17 mouse cellular contexts compared by ENCODE assay signal in the genomic region with DNA sequence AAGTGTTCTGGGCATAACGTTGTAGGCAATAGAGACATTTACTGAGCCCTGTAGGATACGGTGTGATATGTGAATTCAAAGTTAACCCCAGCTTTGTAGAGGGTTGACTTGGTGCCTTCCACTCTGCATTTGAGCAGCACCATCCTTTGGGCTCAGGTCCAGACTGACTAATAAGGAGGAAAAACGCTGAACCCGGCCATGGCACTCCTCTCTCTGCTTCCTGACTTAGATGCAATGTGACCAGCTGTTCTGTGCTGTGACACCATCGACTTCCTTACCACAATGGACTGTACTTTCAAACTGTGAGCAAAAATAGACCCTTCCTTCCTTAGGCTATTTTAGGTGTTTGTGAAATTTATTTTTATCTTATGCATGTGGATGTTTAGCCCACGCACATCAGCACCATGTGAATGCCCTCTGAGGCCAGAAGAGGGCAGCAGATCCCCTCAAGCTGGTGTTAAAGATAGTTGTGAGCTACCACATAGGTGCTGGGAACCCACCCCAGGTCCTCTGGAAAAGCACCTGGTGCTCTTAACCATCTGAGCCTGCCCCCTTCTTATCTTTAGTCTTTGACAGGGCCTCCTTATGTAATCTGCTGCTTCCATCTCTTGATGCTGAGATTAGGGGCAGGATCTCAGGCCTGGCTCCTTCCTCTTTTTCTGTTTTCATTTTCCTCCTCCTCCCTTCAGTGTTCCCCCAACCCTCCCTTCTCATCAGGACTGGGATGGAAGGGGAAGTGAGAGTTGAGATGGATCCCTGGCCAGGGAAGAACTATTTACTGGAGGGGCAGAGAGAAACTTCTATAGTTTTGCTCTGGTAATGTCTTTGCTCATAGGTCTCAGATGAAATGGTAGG. TPM values are rescaled to one million over a fixed set of nuclear protein-coding genes. Genes with fewer than 3 reads are reported as not detected.
DNase-seq lines count a peak whose midpoint lies in the region; ATAC-seq and TF ChIP-seq lines count a peak whose summit lies in the region.
"Had no signal": no experiment of that assay in that cellular context is flagged by ENCODE, and none has a peak within 500 bp of the region (broad histone marks: within the 10 kb centered on the region; RNA-seq: fewer than 3 reads in every experiment).

No protein-coding gene starts in this region.

- in situ Hi-C loops in Patski (cut with MboI; ENCODE audit: low pct_unique_long_range_greater_than_20kb), result no loop called here

- ATAC-seq in Patski, result no peak
- ATAC-seq: activated CD4-positive, CD25-positive, alpha-beta regulatory T cell, adult 4 months had no signal

- POLR2A ChIA-PET in Patski (lab: Charles Lee), result interaction anchor here (0.8 kb wide), 1 partner anchor 81 kb away, joined by 4 read pairs; no protein-coding TSS in a partner anchor

- CTCF ChIA-PET in Patski (lab: Charles Lee), result interaction anchor here (0.9 kb wide), 1 partner anchor 485 kb away, joined by 4 read pairs; no protein-coding TSS in a partner anchor

- H3K27ac ChIP-seq in layer of hippocampus, adult 2 months, result no peak overlapping the region
- H3K27ac ChIP-seq: embryonic facial prominence, embryonic 12.5 days; forebrain, embryonic 10.5 days; hindbrain, embryonic 14.5 days; lung, embryonic 15.5 days had no signal

- no peak overlapping the region for H3K4me3 ChIP-seq in layer of hippocampus, adult 2 months
- H3K4me3 ChIP-seq in myocyte, result no peak overlapping the region
- H3K4me3 ChIP-seq: embryonic facial prominence, embryonic 12.5 days; forebrain, embryonic 10.5 days; lung, embryonic 15.5 days had no signal

- H3K27me3 ChIP-seq in Patski, result no peaks in the 10 kb centered on the region
- H3K27me3 ChIP-seq in myocyte (ENCODE audit: control insufficient read depth, insufficient read depth, insufficient read length), result no peaks in the 10 kb centered on the region
- H3K27me3 ChIP-seq: embryonic facial prominence, embryonic 12.5 days had no signal

- no peaks in the 10 kb centered on the region for H3K79me2 ChIP-seq in myocyte (ENCODE audit: control insufficient read depth, insufficient read depth)

- H3ac ChIP-seq in myocyte (ENCODE audit: control insufficient read depth, insufficient read length), result no peak overlapping the region

- TF ChIP-seq POLR2A in myocyte (IDR thresholded peaks at IDR 0.05; ENCODE audit: insufficient read length, low read depth), result no peak

- no peaks in the 10 kb centered on the region for H3K36me3 ChIP-seq in myocyte (ENCODE audit: control insufficient read depth, insufficient read depth)
- H3K36me3 ChIP-seq: embryonic facial prominence, embryonic 12.5 days; forebrain, embryonic 10.5 days; G1E; lung, embryonic 15.5 days had no signal

- peak; percentile 93 for DNase-seq in heart, adult 11 months
- DNase-seq in heart, adult 8-10 months (ENCODE audit: low spot score), result no peak
- DNase-seq in layer of hippocampus, adult 2 months (ENCODE audit: low spot score in 2 of 2), result no peak
- DNase-seq in layer of hippocampus, postnatal 25 days (ENCODE audit: extremely low spot score in 1 of 2, low spot score in 1 of 2), result no peak
- no peak for DNase-seq in Patski (ENCODE audit: low read depth, low spot score)
- no peak for DNase-seq in layer of hippocampus, postnatal 14 days (ENCODE audit: low spot score in 2 of 2)
- DNase-seq in adrenal gland, adult 18-20 months (ENCODE audit: low spot score in 2 of 2), result no peak
- DNase-seq: cerebellum, postnatal 10 days; spleen, adult 18-20 months had no signal

- peak; percentile 43 for TF ChIP-seq CTCF in layer of hippocampus, adult 2 months (conservative IDR thresholded peaks at IDR 0.05)
- peak; percentile 14 for TF ChIP-seq CTCF in Patski (IDR thresholded peaks at IDR 0.05)

- no peak overlapping the region for H3K4me2 ChIP-seq in myocyte (ENCODE audit: low read depth)
- H3K4me2 ChIP-seq: embryonic facial prominence, embryonic 12.5 days; hindbrain, embryonic 14.5 days; lung, embryonic 15.5 days; midbrain, embryonic 11.5 days had no signal

TF ChIP-seq in myocyte, 11 proteins besides CTCF, POLR2A, EP300 and RAD21:
- TF ChIP-seq TCF12 (IDR thresholded peaks at IDR 0.05; ENCODE audit: insufficient read depth, poor library complexity, severe bottlenecking) (no peak), CEBPB (IDR thresholded peaks at IDR 0.05; ENCODE audit: insufficient read depth, poor library complexity, severe bottlenecking) (no peak), POLR2AphosphoS2 (IDR thresholded peaks at IDR 0.05; ENCODE audit: insufficient read length, low read depth) (no peak), MYOD1 (IDR thresholded peaks at IDR 0.05; ENCODE audit: control insufficient read depth in 1 of 3, insufficient read length in 2 of 3, low read depth in 2 of 3) (peak in 2 of 3 experiments; percentile 27 to 74), USF1 (IDR thresholded peaks at IDR 0.05; ENCODE audit: low read depth) (no peak), REST (IDR thresholded peaks at IDR 0.05; ENCODE audit: insufficient read depth, insufficient read length) (no peak), E2F4 (IDR thresholded peaks at IDR 0.05; ENCODE audit: insufficient read depth) (no peak), SRF (IDR thresholded peaks at IDR 0.05; ENCODE audit: control insufficient read depth, insufficient read length, low read depth) (no peak), MYOG (IDR thresholded peaks at IDR 0.05; ENCODE audit: control insufficient read depth in 1 of 3, insufficient read depth in 1 of 3, insufficient read length in 2 of 3, low read depth in 2 of 3) (peak in 2 of 3 experiments; percentile 20 to 79), MAX (IDR thresholded peaks at IDR 0.05; ENCODE audit: low read depth) (no peak)

RNA-seq across cellular contexts. Expression of gene Adm, which starts 21.9 kb away (rescaled TPM):
- total RNA-seq in heart, adult 8-10 months (2022), result 10 to 100 TPM in 3 of 4 experiments, 1 to 10 TPM in 1; 9.6 to 15.8 (median 12.2) TPM
- 1 to 10 TPM; 1.1 to 1.6 TPM for total RNA-seq in layer of hippocampus, adult 2 months (2021)
- total RNA-seq in layer of hippocampus, postnatal 25 days (2021), result 1 to 10 TPM; 1.2 to 1.9 TPM
- polyA plus RNA-seq in Patski (2021), result not detected
- 1.2 TPM for polyA plus RNA-seq in myocyte (2012; fragmentation: generic; extraction: Trizol)
- total RNA-seq in layer of hippocampus, postnatal 14 days (2021), result 1 to 10 TPM; 1.5 to 2.4 TPM
- 10 to 100 TPM; 19.2 to 26.4 TPM for total RNA-seq in adrenal gland, adult 18-20 months (2021)
- total RNA-seq: G1E had no signal
- polyA plus RNA-seq: activated CD4-positive, CD25-positive, alpha-beta regulatory T cell, adult 4 months; G1E had no signal

RNA-seq across cellular contexts. Expression of gene Sbf2, which starts 34.6 kb away (rescaled TPM):
- 10 to 100 TPM; 36.1 to 45.7 (median 40.7) TPM for total RNA-seq in heart, adult 8-10 months (2022)
- 10 to 100 TPM; 69.8 to 78.0 TPM for total RNA-seq in layer of hippocampus, adult 2 months (2021)
- total RNA-seq in layer of hippocampus, postnatal 25 days (2021), result 10 to 100 TPM; 62.9 to 76.0 TPM
- 41.3 TPM for polyA plus RNA-seq in Patski (2021)
- 11.3 TPM for polyA plus RNA-seq in myocyte (2012; fragmentation: generic; extraction: Trizol)
- 10 to 100 TPM; 76.7 to 81.4 TPM for total RNA-seq in layer of hippocampus, postnatal 14 days (2021)
- 10 to 100 TPM; 32.7 to 36.6 TPM for total RNA-seq in adrenal gland, adult 18-20 months (2021)
- polyA plus RNA-seq: G1E had no signal
